Mouse (Mus musculus) large intestine, adult 2 months (tissue): ENCODE measurements around the gene Cd27. TPM values are rescaled to one million over a fixed set of nuclear protein-coding genes. Genes with fewer than 3 reads are reported as not detected.

ENCODE experiments used
- DNase-seq: peaks from one replicate; pipeline ENCODE4 v3.0.0-alpha.2; 2012; ENCODE audit warnings: low read depth, low spot score
- WGBS: fragments of 180-500 bp; shearing (Covaris S2); methylation state at CpG from one replicate; pipeline ENCODE4 v1.1.7; 2018; 5-methylcytosine and 5-hydroxymethylcytosine counted together
- polyA plus RNA-seq: library from polyadenylated mRNA; depleted of rRNA; stranded (reverse); fragments of >200 nt; gene quantifications from 2 replicates; pipeline ENCODE4 v1.2.3, GENCODE M21; 2012

The Cd27 gene
- polyA plus RNA-seq, 1 experiment = 4.5 TPM

GRCm38 (mm10) chr6:125252711-125253110 lies 15.9 kb upstream of the Cd27 start:
- WGBS = 88% methylated on average over 8 of the region's 8 CpGs
- no peak for DNase-seq

DNA sequence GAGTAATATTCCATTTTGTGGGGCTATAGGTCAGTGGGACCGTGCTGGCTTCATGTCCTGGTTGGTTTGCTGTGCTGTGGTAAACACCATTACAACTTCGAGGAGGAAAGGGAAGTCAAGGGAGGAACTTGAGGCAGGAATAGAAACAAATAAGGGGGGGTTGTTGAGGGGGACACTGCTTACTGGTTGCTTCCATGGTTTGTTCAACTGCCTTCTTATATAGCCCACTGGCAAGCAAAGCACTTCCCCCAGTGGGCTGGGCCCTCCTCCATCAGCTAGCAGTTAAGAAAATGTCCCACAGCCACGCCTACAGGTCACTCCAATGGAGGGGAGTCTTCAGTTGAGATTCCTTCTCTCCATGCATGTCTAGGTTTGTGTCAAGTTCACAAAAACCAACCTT lies 15.5 kb upstream of the Cd27 start:
- no peak for DNase-seq

GRCm38 (mm10) chr6:125244551-125244950 lies 7.7 kb upstream of the Cd27 start:
- no peak for DNase-seq
- WGBS = 46% methylated on average over 1 of the region's 1 CpGs

More for the DNA sequence above, 15.5 kb upstream of the Cd27 start:
- 85% methylated on average over 3 of the region's 3 CpGs for WGBS

- DNase-seq = no peak
- WGBS = 79% methylated on average over 8 of the region's 8 CpGs
These were observed 4.8 kb upstream of the Cd27 start for GRCm38 (mm10) chr6:125241566-125241965.

GRCm38 (mm10) chr6:125240617-125241016 lies 3.8 kb upstream of the Cd27 start:
- no peak for DNase-seq
- WGBS = 80% methylated on average over 5 of the region's 5 CpGs

DNA sequence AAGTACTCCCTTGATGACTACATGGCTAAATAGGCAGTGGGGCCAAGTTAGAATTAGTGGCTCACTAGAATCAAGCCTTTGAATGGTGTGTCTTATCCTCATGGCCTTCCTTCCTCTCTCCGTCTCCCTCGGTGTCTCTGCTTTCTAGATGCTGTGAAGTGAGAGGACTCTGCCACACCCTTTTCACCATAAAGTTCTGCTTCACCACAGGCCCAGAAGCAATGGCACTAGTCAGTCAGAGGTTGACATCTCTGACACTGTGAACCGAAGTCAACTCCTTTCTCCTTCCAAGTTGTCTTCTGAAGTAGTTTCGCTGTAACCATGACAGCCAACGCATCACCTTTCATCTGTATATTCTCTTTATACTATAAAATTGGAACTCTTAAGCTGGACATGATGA lies 2.7 kb upstream of the Cd27 start:
- 78% methylated on average over 5 of the region's 5 CpGs for WGBS

DNA sequence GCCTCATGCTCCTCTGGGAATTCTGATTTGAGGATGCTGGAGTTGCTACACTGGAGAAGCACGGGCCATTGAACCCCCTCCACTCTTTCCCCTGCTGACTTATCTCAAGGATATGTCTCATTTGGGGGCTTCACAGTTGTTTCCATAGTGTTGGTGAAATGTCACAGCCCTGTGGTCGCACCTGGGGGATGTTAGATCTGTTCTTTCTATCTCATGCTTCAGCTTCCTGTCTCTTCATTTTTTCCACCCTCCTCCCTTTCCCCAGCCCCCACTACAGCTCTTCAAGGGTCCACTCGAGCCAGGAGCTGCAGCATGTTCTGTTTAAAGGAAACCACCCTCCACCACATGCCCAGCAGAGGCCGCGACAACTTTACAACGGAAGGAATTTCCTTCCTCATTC lies 1.6 kb upstream of the Cd27 start:
- 28% methylated on average over 6 of the region's 6 CpGs for WGBS
- no peak for DNase-seq

More for the DNA sequence above, 2.7 kb upstream of the Cd27 start:
- DNase-seq = no peak

- 78% methylated on average over 4 of the region's 4 CpGs for WGBS
- DNase-seq = no peak
These were observed 611 bp upstream of the Cd27 start for GRCm38 (mm10) chr6:125237421-125237820.

DNA sequence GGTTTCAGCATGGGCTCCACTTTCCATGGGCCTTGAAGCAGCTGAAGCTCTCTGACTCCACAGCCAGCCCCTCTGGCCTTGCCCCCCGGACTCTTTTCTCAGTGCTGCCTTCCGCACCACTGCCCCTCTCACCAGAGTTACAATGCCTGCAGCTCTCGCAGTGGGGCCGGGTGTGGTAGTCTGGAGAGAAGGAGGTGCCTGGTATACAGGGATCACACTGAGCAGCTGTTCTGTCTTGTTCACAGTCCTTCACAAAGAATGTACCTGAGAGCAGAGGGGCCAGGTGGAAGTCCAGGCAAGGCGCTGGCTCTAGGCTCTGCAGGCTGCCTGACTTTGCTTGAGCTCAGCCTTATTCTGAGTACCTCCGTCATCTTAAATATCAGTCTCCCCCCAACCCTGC lies 469 bp downstream of the Cd27 start:
- DNase-seq = no peak
- WGBS = 76% methylated on average over 6 of the region's 6 CpGs

DNA sequence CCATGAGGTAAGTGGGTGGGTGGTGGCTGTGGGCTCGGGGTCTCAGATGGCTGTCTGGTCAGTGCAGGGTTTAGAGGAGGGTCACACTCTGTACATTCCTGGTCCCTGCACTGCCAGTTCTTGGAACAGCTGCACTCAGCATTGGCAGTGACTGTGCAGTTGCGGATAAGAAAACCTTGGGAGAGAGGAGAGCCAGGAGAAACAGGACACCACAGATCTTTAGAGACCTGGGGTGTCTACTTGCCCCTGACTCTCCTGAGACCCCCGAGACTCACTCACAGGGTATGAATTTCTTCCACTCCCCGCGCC lies 2.3 kb downstream of the Cd27 start:
- WGBS = 43% methylated on average over 5 of the region's 5 CpGs

DNA sequence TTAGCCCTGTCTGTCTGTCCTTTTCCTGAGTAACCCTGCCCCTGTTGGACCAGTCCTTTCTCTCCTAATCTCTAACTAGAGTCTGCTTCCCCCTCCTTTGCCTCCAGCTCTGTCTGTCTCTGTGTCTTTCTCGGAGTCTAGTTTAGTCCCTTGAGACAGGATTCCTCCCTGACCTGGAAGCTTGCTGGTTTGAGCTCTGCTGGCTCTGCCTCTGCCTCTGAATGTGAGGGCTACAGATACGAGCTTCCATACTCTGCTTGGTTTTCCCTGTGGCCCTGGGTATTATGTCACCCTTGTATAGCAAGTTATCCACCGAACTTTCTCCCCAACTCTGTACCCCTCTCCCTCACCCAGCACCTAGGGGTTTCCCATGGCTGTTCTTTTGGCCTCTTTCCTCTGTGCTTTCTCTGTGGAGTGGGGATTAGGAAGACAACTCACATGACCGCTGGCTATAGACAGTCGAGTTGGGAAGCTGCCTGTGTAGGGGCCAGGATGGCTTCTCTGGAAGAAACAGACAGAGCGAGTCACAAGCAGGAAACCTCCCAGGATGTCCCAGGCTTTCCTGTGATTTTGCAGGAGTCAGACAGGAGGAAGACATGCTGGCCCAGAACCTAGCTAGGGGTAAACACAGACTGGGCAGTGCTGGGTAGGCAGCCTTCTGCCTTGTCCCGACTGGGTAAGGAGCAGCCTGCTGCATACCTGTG lies 2.8 kb downstream of the Cd27 start:
- 53% methylated on average over 7 of the region's 7 CpGs for WGBS
- no peak for DNase-seq

More for the DNA sequence above, 2.3 kb downstream of the Cd27 start:
- DNase-seq = no peak

GRCm38 (mm10) chr6:125232516-125232915 lies 4.3 kb downstream of the Cd27 start:
- DNase-seq = no peak
- 58% methylated on average over 6 of the region's 6 CpGs for WGBS

- DNase-seq = no peak
- 13% methylated on average over 4 of the region's 4 CpGs for WGBS
These were observed 4.8 kb downstream of the Cd27 start for GRCm38 (mm10) chr6:125232045-125232437.

- no peak for DNase-seq
- WGBS = under 1% methylated on average over 16 of the region's 16 CpGs
These were observed 5.4 kb downstream of the Cd27 start, which contains the start of gene Tapbpl for GRCm38 (mm10) chr6:125231117-125232044. Tapbpl (minus strand) TSS chr6:125231860.

GRCm38 (mm10) chr6:125230571-125230970 lies 6.2 kb downstream of the Cd27 start:
- no peak for DNase-seq

GRCm38 (mm10) chr6:125225518-125226115 lies 11.2 kb downstream of the Cd27 start:
- no peak for DNase-seq
- WGBS = 83% methylated on average over 5 of the region's 5 CpGs

More at GRCm38 (mm10) chr6:125230571-125230970, 6.2 kb downstream of the Cd27 start:
- WGBS = 60% methylated on average over 9 of the region's 9 CpGs

DNA sequence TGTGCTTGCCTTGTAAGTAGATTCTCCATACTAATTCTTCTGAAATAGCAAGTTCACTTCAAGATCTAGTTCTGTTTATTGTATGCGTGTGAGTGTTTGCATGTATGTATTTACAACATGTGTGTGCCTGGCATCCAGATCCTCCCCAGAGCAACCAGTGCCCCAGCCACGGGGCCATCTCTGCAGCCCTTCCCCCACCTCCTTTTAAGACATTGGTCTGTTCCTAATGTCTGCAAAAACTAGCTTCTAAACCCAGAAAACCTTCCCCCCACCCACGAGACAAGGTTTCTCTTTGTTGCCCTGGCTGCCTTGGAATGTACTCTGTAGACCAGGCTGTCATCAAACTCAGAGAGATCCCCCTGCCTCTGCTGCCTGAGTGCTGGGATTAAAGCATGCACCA lies 14.2 kb downstream of the Cd27 start:
- 67% methylated on average over 3 of the region's 3 CpGs for WGBS

GRCm38 (mm10) chr6:125222146-125222545 lies 14.7 kb downstream of the Cd27 start:
- no peak for DNase-seq
- 44% methylated on average over 2 of the region's 2 CpGs for WGBS

More for the DNA sequence above, 14.2 kb downstream of the Cd27 start:
- DNase-seq = no peak

GRCm38 (mm10) chr6:125221115-125221745 lies 15.6 kb downstream of the Cd27 start:
- no peak for DNase-seq
- 94% methylated on average over 20 of the region's 20 CpGs for WGBS

DNA sequence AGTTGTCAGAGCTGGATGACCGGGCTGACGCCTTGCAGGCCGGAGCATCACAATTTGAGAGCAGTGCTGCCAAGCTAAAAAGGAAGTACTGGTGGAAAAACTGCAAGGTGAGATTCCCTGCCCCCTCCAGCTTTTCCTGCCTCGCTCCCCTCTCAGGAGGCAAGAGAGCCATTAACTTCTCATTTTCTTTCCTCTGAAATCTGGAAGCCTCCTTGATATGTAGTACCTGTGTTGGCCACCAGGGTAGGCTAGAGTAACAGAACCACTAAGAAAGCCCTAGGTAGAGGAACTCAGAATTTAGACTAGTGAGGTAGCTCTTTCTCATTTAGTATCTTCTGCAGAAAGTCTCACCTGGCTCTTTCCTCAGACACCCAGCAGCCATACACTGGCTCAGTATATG lies 17.8 kb downstream of the Cd27 start:
- no peak for DNase-seq
- WGBS = 82% methylated on average over 4 of the region's 4 CpGs
